Mouse (Mus musculus) MEL (cell line): ENCODE results near the gene Tpd52l2.

ENCODE experiments used
- CTCF ChIP-seq, 3 experiments: IDR thresholded peaks in 2 of 3; conservative IDR thresholded peaks in 1 of 3; 2 replicates each; pipeline ENCODE4 v1.5.1; 2011 to 2012; ENCODE audit warnings: low read length in 3 of 3, low read depth in 2 of 3, mild to moderate bottlenecking in 2 of 3, improper control_type of control experiment in 1 of 3, inconsistent platforms in 1 of 3, mixed read lengths in 1 of 3, moderate library complexity in 1 of 3; ENCODE audit not compliant: control insufficient read depth in 1 of 3, insufficient read depth in 1 of 3, poor library complexity in 1 of 3, severe bottlenecking in 1 of 3
- E2F4 ChIP-seq: IDR thresholded peaks from 2 replicates; pipeline ENCODE4 v1.6.1; 2011; ENCODE audit warnings: low read depth, low read length, improper control_type of control experiment, borderline replicate concordance
- EP300 ChIP-seq, 2 experiments: IDR thresholded peaks; 2 replicates each; pipeline ENCODE4 v1.6.1; 2011; ENCODE audit warnings: improper control_type of control experiment in 2 of 2, low read length in 2 of 2, low read depth in 1 of 2, mild to moderate bottlenecking in 1 of 2
- NRF1 ChIP-seq: IDR thresholded peaks from 2 replicates; pipeline ENCODE4 v1.6.1; 2014; ENCODE audit warnings: low read depth, mild to moderate bottlenecking, inconsistent platforms, low read length, improper control_type of control experiment, moderate library complexity; ENCODE audit not compliant: poor library complexity, insufficient read depth, severe bottlenecking
- POLR2A ChIP-seq, 2 experiments: IDR thresholded peaks; 2 replicates each; pipeline ENCODE4 v1.6.1; 2011 to 2012; ENCODE audit warnings: low read length in 2 of 2, mild to moderate bottlenecking in 2 of 2, control low read depth in 1 of 2, improper control_type of control experiment in 1 of 2, low read depth in 1 of 2, moderate library complexity in 1 of 2; ENCODE audit not compliant: control insufficient read depth in 1 of 2, insufficient read depth in 1 of 2, poor library complexity in 1 of 2
- POLR2AphosphoS5 ChIP-seq: IDR thresholded peaks from 2 replicates; pipeline ENCODE4 v1.6.1; 2012; ENCODE audit warnings: low read depth, borderline replicate concordance, mild to moderate bottlenecking, inconsistent platforms, low read length, moderate library complexity, mixed read lengths
- TBP ChIP-seq: IDR thresholded peaks from 2 replicates; pipeline ENCODE4 v1.8.0; 2011; ENCODE audit warnings: low read depth, low read length, improper control_type of control experiment
- ZMIZ1 ChIP-seq: IDR thresholded peaks from 2 replicates; pipeline ENCODE4 v1.6.1; 2012; ENCODE audit warnings: low read depth, mild to moderate bottlenecking, inconsistent platforms, low read length, improper control_type of control experiment, moderate library complexity

GRCm38 (mm10) chr2:181550233-181550632 lies 53.3 kb downstream of the Tpd52l2 start:
- TF ChIP-seq E2F4 (no peak), POLR2AphosphoS5 (no peak), TBP (no peak), POLR2A (IDR thresholded peaks at IDR 0.05; ENCODE audit: control insufficient read depth in 1 of 2, insufficient read depth in 1 of 2, low read depth in 1 of 2, low read length in 2 of 2, poor library complexity in 1 of 2) (no peak), ZMIZ1 (no peak), NRF1 (no peak), EP300 (IDR thresholded peaks at IDR 0.05; ENCODE audit: low read depth in 1 of 2, low read length in 2 of 2) (no peak), CTCF (IDR thresholded peaks at IDR 0.05 in 2 of 3, conservative IDR thresholded peaks at IDR 0.05 in 1 of 3; ENCODE audit: control insufficient read depth in 1 of 3, insufficient read depth in 1 of 3, low read depth in 2 of 3, low read length in 3 of 3, poor library complexity in 1 of 3, severe bottlenecking in 1 of 3) (no peak)
